Comparison of ENCODE assay signal across 10 mouse cellular contexts in genomic region chr17:25860229-25860628, GRCm38 (mm10). TPM values are rescaled to one million over a fixed set of nuclear protein-coding genes. Genes with fewer than 3 reads are reported as not detected.
DNase-seq lines count a peak whose midpoint lies in the region; ATAC-seq and TF ChIP-seq lines count a peak whose summit lies in the region.
"Had no signal": no experiment of that assay in that cellular context is flagged by ENCODE, and none has a peak within 500 bp of the region (broad histone marks: within the 10 kb centered on the region; RNA-seq: fewer than 3 reads in every experiment).

No protein-coding gene starts in this region.

- H3K36me3 ChIP-seq in C2C12 (ENCODE audit: control insufficient read depth, insufficient read depth): no peaks in the 10 kb centered on the region
- H3K36me3 ChIP-seq in forebrain, postnatal 0 days (ENCODE audit: insufficient read depth): no peaks in the 10 kb centered on the region; the same call in 1 of the 2 replicates
- H3K36me3 ChIP-seq in liver, embryonic 16.5 days (ENCODE audit: control insufficient read depth, insufficient read depth): no peaks in the 10 kb centered on the region

- WGBS in forebrain, postnatal 0 days: 92% methylated on average over 6 of the region's 6 CpGs
- 81% methylated on average over 6 of the region's 6 CpGs for WGBS in liver, embryonic 16.5 days (ENCODE audit: insufficient replicate concordance)

- no peaks in the 10 kb centered on the region for H3K79me3 ChIP-seq in C2C12 (ENCODE audit: low read depth)

- H3K9me3 ChIP-seq in forebrain, postnatal 0 days (ENCODE audit: low read length): no peaks in the 10 kb centered on the region
- H3K9me3 ChIP-seq in liver, embryonic 16.5 days (replicated peaks; ENCODE audit: control insufficient read depth, low read length): no peaks in the 10 kb centered on the region

- peaks cover 12% of the 10 kb centered on the region for H3K4me1 ChIP-seq in forebrain, postnatal 0 days (ENCODE audit: insufficient read depth)
- peaks cover 23% of the 10 kb centered on the region for H3K4me1 ChIP-seq in liver, embryonic 16.5 days (ENCODE audit: control insufficient read depth, low read depth, low read length)

- no peak for TF ChIP-seq CTCF in C2C12 (IDR thresholded peaks at IDR 0.05; ENCODE audit: control insufficient read depth, insufficient read depth, insufficient read length)
- no peak for TF ChIP-seq CTCF in forebrain, postnatal 0 days (IDR thresholded peaks at IDR 0.05; ENCODE audit: low read depth)

- DNase-seq in cerebellum, adult 11-12 months: peak; percentile 61
- no peak for DNase-seq in cerebellum, adult 11 months
- no peak for DNase-seq in forebrain, postnatal 0 days
- DNase-seq in layer of hippocampus, postnatal 10 days (ENCODE audit: low spot score in 2 of 2): no peak
- DNase-seq in natural killer cell, adult 2 months (ENCODE audit: low spot score in 2 of 2): no peak
- DNase-seq: cerebellum, postnatal 14 days; lung, postnatal 14 days had no signal

- peak overlapping the region; percentile 87 for H3K4me2 ChIP-seq in forebrain, postnatal 0 days (ENCODE audit: low read depth)
- peak overlapping the region; percentile 97 for H3K4me2 ChIP-seq in liver, embryonic 16.5 days (ENCODE audit: low read depth, low read length)

- H3K4me3 ChIP-seq in C2C12 (ENCODE audit: insufficient read depth, poor library complexity, severe bottlenecking): peak overlapping the region; percentile 43
- H3K4me3 ChIP-seq in forebrain, postnatal 0 days (ENCODE audit: low read depth, low read length): no peak overlapping the region
- peak overlapping the region; percentile 82 for H3K4me3 ChIP-seq in liver, embryonic 16.5 days (ENCODE audit: low read depth, low read length)

- H3K79me2 ChIP-seq in C2C12 (ENCODE audit: control insufficient read depth, insufficient read depth): no peaks in the 10 kb centered on the region

- no peak overlapping the region for H3ac ChIP-seq in C2C12 (ENCODE audit: control insufficient read depth, insufficient read length, low read depth)

- H3K27ac ChIP-seq in forebrain, postnatal 0 days (ENCODE audit: low read depth, low read length): no peak overlapping the region
- no peak overlapping the region; the same call in 1 of the 2 replicates for H3K27ac ChIP-seq in liver, embryonic 16.5 days (ENCODE audit: low read length)

- no peak for ATAC-seq in forebrain, postnatal 0 days
- ATAC-seq in liver, embryonic 16.5 days (ENCODE audit: low read depth): no peak
- no peak for ATAC-seq in erythroid progenitor cell, adult 5-6 weeks (replicated peaks; ENCODE audit: low FRiP score, poor library complexity, severe bottlenecking)

- H3K9ac ChIP-seq in forebrain, postnatal 0 days: no peak overlapping the region
- peak overlapping the region; percentile 88 for H3K9ac ChIP-seq in liver, embryonic 16.5 days (ENCODE audit: low read depth, low read length)

- no peaks in the 10 kb centered on the region for H3K27me3 ChIP-seq in C2C12 (ENCODE audit: control insufficient read depth, insufficient read depth, insufficient read length)
- no peaks in the 10 kb centered on the region for H3K27me3 ChIP-seq in forebrain, postnatal 0 days (ENCODE audit: insufficient read depth, low read length)
- no peaks in the 10 kb centered on the region for H3K27me3 ChIP-seq in liver, embryonic 16.5 days (ENCODE audit: control insufficient read depth, insufficient read depth, low read depth, low read length)

TF ChIP-seq in C2C12, 6 proteins besides CTCF, POLR2A, EP300 and RAD21:
- TF ChIP-seq CEBPB (IDR thresholded peaks at IDR 0.05; ENCODE audit: low read depth): no peak
- no peak for TF ChIP-seq USF1 (IDR thresholded peaks at IDR 0.05; ENCODE audit: low read depth)
- TF ChIP-seq FOSL1 (IDR thresholded peaks at IDR 0.05; ENCODE audit: insufficient read depth, low read length, poor library complexity, severe bottlenecking): no peak

RNA-seq across cellular contexts. Expression of gene Wdr90, which starts 1.1 kb away (rescaled TPM):
- polyA plus RNA-seq in C2C12 (2012; fragmentation: generic; extraction: Trizol): 16.7 TPM
- 29.8 and 40.2 TPM in 2 replicates for total RNA-seq in forebrain, postnatal 0 days (2014; rRNA removed)
- polyA plus RNA-seq in forebrain, postnatal 0 days (2015; fragmentation: Nextera tagmentation; extraction: Ambion mirVana): 8.0 and 13.2 TPM in 2 replicates
- polyA plus RNA-seq in liver, embryonic 16.5 days (2015; fragmentation: Nextera tagmentation; extraction: Ambion mirVana): 7.2 and 7.8 TPM in 2 replicates
- 10 to 100 TPM; 25.4 to 37.8 TPM for total RNA-seq in layer of hippocampus, postnatal 10 days (2021)
- 52.8 and 61.6 TPM in 2 replicates for total RNA-seq in erythroid progenitor cell, adult 5-6 weeks (2015; ENCODE audit: low replicate concordance)
- total RNA-seq in erythroid progenitor cell, adult 5-6 weeks (2017; ENCODE audit: low replicate concordance): 26.4 and 37.6 TPM in 2 replicates

RNA-seq across cellular contexts. Expression of gene Mcrip2, which starts 8.3 kb away (rescaled TPM):
- 36.3 TPM for polyA plus RNA-seq in C2C12 (2012; fragmentation: generic; extraction: Trizol)
- total RNA-seq in forebrain, postnatal 0 days (2014; rRNA removed): 10.3 and 16.5 TPM in 2 replicates
- polyA plus RNA-seq in forebrain, postnatal 0 days (2015; fragmentation: Nextera tagmentation; extraction: Ambion mirVana): 32.5 and 37.1 TPM in 2 replicates
- 32.8 and 37.0 TPM in 2 replicates for polyA plus RNA-seq in liver, embryonic 16.5 days (2015; fragmentation: Nextera tagmentation; extraction: Ambion mirVana)
- 10 to 100 TPM; 30.6 to 32.6 TPM for total RNA-seq in layer of hippocampus, postnatal 10 days (2021)
- total RNA-seq in erythroid progenitor cell, adult 5-6 weeks (2015; ENCODE audit: low replicate concordance): 4.2 and 11.9 TPM in 2 replicates
- 3.5 TPM in 1 of 2 replicates, not detected in the other for total RNA-seq in erythroid progenitor cell, adult 5-6 weeks (2017; ENCODE audit: low replicate concordance)

RNA-seq across cellular contexts. Expression of gene Mettl26, which starts 14.6 kb away (rescaled TPM):
- polyA plus RNA-seq in C2C12 (2012; fragmentation: generic; extraction: Trizol): 25.0 TPM
- 37.0 and 41.7 TPM in 2 replicates for total RNA-seq in forebrain, postnatal 0 days (2014; rRNA removed)
- polyA plus RNA-seq in forebrain, postnatal 0 days (2015; fragmentation: Nextera tagmentation; extraction: Ambion mirVana): 43.1 and 62.2 TPM in 2 replicates
- polyA plus RNA-seq in liver, embryonic 16.5 days (2015; fragmentation: Nextera tagmentation; extraction: Ambion mirVana): 47.8 and 50.5 TPM in 2 replicates
- total RNA-seq in layer of hippocampus, postnatal 10 days (2021): 10 to 100 TPM; 31.7 to 32.7 TPM
- total RNA-seq in erythroid progenitor cell, adult 5-6 weeks (2015; ENCODE audit: low replicate concordance): 10.1 and 17.3 TPM in 2 replicates
- 7.1 and 7.7 TPM in 2 replicates for total RNA-seq in erythroid progenitor cell, adult 5-6 weeks (2017; ENCODE audit: low replicate concordance)

RNA-seq across cellular contexts. Expression of gene Rhot2, which starts 15.6 kb away (rescaled TPM):
- polyA plus RNA-seq in C2C12 (2012; fragmentation: generic; extraction: Trizol): 33.9 TPM
- 35.4 and 53.1 TPM in 2 replicates for total RNA-seq in forebrain, postnatal 0 days (2014; rRNA removed)
- polyA plus RNA-seq in forebrain, postnatal 0 days (2015; fragmentation: Nextera tagmentation; extraction: Ambion mirVana): 8.1 and 11.3 TPM in 2 replicates
- polyA plus RNA-seq in liver, embryonic 16.5 days (2015; fragmentation: Nextera tagmentation; extraction: Ambion mirVana): 11.4 and 12.3 TPM in 2 replicates
- total RNA-seq in layer of hippocampus, postnatal 10 days (2021): 10 to 100 TPM; 80.3 to 94.8 TPM
- total RNA-seq in erythroid progenitor cell, adult 5-6 weeks (2015; ENCODE audit: low replicate concordance): 34.4 and 37.1 TPM in 2 replicates
- total RNA-seq in erythroid progenitor cell, adult 5-6 weeks (2017; ENCODE audit: low replicate concordance): 39.1 and 41.5 TPM in 2 replicates

RNA-seq across cellular contexts. Expression of gene Gm20683, which starts 18.7 kb away (rescaled TPM):
- 0.89 TPM for polyA plus RNA-seq in C2C12 (2012; fragmentation: generic; extraction: Trizol)
- total RNA-seq in forebrain, postnatal 0 days (2014; rRNA removed): 23.2 and 23.8 TPM in 2 replicates
- polyA plus RNA-seq in forebrain, postnatal 0 days (2015; fragmentation: Nextera tagmentation; extraction: Ambion mirVana): 9.2 and 12.3 TPM in 2 replicates
- 0.64 and 0.65 TPM in 2 replicates for polyA plus RNA-seq in liver, embryonic 16.5 days (2015; fragmentation: Nextera tagmentation; extraction: Ambion mirVana)
- 10 to 100 TPM; 30.9 to 36.3 TPM for total RNA-seq in layer of hippocampus, postnatal 10 days (2021)
- 1.3 and 1.4 TPM in 2 replicates for total RNA-seq in erythroid progenitor cell, adult 5-6 weeks (2015; ENCODE audit: low replicate concordance)
- total RNA-seq in erythroid progenitor cell, adult 5-6 weeks (2017; ENCODE audit: low replicate concordance): 1.8 TPM in 1 of 2 replicates, not detected in the other
